Mouse (Mus musculus) midbrain, postnatal 0 days (tissue): ENCODE data around the gene Mmadhc. TPM values are rescaled to one million over a fixed set of nuclear protein-coding genes. Genes with fewer than 3 reads are reported as not detected.

Experiments
- ATAC-seq: fragments of 200-750 bp; cut with Nextera tagmentation; 2 replicates; pipeline ENCODE4 v1.8.0; 2017; ENCODE audit warnings: moderate number of reproducible peaks, mild to moderate bottlenecking, moderate TSS enrichment, moderate library complexity; ENCODE audit not compliant: low FRiP score
- DNase-seq: peaks from one replicate; pipeline ENCODE4 v3.0.0-alpha.2; 2015; ENCODE audit warnings: low spot score
- H3K27ac ChIP-seq: fragments of 300-500 bp; sonication (generic); 2 replicates; pipeline ENCODE4 v1.5.1; 2014; ENCODE audit warnings: low read depth, mild to moderate bottlenecking, low read length, mixed read lengths
- H3K27me3 ChIP-seq: fragments of 300-500 bp; sonication (generic); 2 replicates; pipeline ENCODE4 v1.6.1; 2014; ENCODE audit warnings: low read length, control low read depth, mixed read lengths; ENCODE audit not compliant: insufficient read depth
- H3K36me3 ChIP-seq: fragments of 300-500 bp; sonication (generic); 2 replicates; pipeline ENCODE4 v1.6.1; 2014; ENCODE audit warnings: low read length, control low read depth, mixed read lengths; ENCODE audit not compliant: insufficient read depth
- H3K4me1 ChIP-seq: fragments of 300-500 bp; sonication (generic); 2 replicates; pipeline ENCODE4 v1.6.1; 2014; ENCODE audit warnings: mild to moderate bottlenecking, control low read depth, antibody characterized with exemption, low read length, mixed read lengths; ENCODE audit not compliant: insufficient read depth
- H3K4me2 ChIP-seq: fragments of 300-500 bp; sonication (generic); 2 replicates; pipeline ENCODE4 v1.6.1; 2014; ENCODE audit warnings: low read depth, mild to moderate bottlenecking, low read length, mixed read lengths; ENCODE audit not compliant: poor library complexity, severe bottlenecking
- H3K4me3 ChIP-seq: fragments of 300-500 bp; sonication (generic); 2 replicates; pipeline ENCODE4 v1.5.1; 2014; ENCODE audit warnings: low read depth, mild to moderate bottlenecking, low read length, moderate library complexity
- H3K9ac ChIP-seq: fragments of 300-500 bp; sonication (generic); replicated peaks from 2 replicates; pipeline ENCODE4 v1.6.1; 2014; ENCODE audit warnings: mild to moderate bottlenecking, low read length, moderate library complexity, mixed read lengths; ENCODE audit not compliant: poor library complexity, severe bottlenecking
- H3K9me3 ChIP-seq: fragments of 300-500 bp; sonication (generic); 2 replicates; pipeline ENCODE4 v1.6.1; 2016; ENCODE audit warnings: low read length, control low read depth
- CTCF ChIP-seq: IDR thresholded peaks from 2 replicates; pipeline ENCODE4 v1.5.1; 2016; ENCODE audit warnings: antibody characterized with exemption, mild to moderate bottlenecking
- WGBS: fragments of 180-500 bp; shearing (Covaris S2); extraction: QIAGEN DNeasy Blood & Tissue Kit; methylation state at CpG from one replicate; pipeline ENCODE4 v1.1.7; 2014; 5-methylcytosine and 5-hydroxymethylcytosine counted together
- polyA plus RNA-seq: library from polyadenylated mRNA; unstranded; fragments of >200 nt; fragmentation: Nextera tagmentation; extraction: Ambion mirVana; gene quantifications from 2 replicates; pipeline ENCODE4 v1.2.1, GENCODE M21; 2015
- total RNA-seq: library from RNA; depleted of rRNA; stranded (reverse); fragments of >200 nt; gene quantifications from 2 replicates; pipeline ENCODE4 v1.2.3, GENCODE M21; 2014; rRNA removed

Gene Mmadhc
- 56.8 and 58.0 TPM in 2 replicates for total RNA-seq
- 126 and 130 TPM in 2 replicates for polyA plus RNA-seq

DNA sequence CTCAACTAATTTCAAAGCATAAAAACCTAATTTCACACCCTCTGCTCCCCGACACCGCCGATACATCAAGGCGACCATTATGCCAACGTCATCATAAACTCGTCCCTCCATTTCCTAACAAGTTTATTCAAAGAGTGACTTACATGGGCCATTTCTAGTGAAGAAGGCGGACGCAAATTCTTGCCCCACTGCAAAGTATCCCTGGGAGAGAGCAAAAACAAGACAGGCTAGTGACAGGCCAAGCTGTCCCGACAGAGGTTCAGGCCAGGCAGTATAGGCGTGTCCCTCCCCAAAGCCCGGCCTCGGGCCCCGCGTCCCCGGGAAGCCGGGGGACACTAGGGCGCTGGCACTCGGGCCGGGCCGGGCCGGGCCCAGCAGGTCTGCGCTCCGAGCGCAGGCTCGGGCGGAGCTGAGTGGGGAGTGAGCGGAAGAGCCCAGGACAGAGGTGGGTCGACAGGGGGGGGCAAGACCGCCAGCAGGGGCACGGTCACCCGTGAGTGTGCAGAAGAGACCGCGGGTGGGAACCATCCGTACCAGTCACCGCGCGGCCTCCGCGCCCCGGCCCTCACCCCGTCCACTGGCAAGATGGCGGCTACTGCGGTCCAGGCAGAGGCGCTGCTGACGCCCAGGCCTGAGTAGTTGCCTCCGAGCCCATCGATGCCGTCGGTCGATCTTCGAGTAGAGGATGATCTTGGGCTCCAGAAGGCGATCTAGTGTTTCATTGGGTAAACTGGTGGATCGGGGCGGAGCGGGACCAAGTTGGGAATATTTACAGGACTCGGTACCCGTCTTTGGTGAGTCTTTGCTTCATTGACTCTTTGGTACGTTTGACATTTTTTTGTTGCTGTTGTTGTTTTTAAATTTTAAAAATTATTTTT lies at the start of gene Mmadhc:
Mmadhc (minus strand) TSS at position 693 of the 878 bp plus-strand sequence.
- Histone ChIP-seq H3K27me3 (no peaks in the 10 kb centered on the region), H3K9me3 (no peaks in the 10 kb centered on the region), H3K36me3 (peaks cover under 1% of the 10 kb centered on the region; the same call in 1 of the 2 replicates), H3K4me2 (peak within 1 kb of the TSS; percentile 80), H3K27ac (peak within 1 kb of the TSS; percentile 82), H3K9ac (peak within 1 kb of the TSS; percentile 77), H3K4me1 (peaks cover 5% of the 10 kb centered on the region), H3K4me3 (peak within 1 kb of the TSS; percentile 72)
- DNase-seq (peak; percentile 98), ATAC-seq (peak; percentile 97)
- TF ChIP-seq CTCF = no peak
- WGBS = under 1% methylated on average over 56 of the region's 58 CpGs

DNA sequence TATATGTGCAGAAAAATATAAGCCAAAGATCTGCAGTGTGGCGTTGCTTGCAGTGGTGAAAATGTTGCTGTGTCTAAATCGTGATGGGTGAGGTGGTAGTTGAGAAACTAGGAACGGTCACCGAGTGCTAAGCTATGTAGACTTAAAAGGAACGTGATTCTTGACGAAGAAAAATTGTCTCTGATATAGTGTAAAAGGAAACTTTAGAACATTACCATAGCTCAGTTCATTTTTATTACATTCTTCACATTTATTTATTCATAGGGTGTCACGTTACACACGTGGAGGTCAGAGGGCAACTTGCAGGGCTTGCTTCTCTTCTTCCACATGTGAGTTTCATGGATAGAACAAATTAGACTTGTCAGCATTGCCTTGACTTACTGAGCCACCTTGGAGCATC lies 47.0 kb upstream of the Mmadhc start:
- ATAC-seq = no peak
- no peak for DNase-seq
- 91% methylated on average over 8 of the region's 8 CpGs for WGBS
- H3K36me3 ChIP-seq = no peaks in the 10 kb centered on the region
- no peak overlapping the region for H3K4me3 ChIP-seq
- no peak overlapping the region for H3K9ac ChIP-seq
- no peak for TF ChIP-seq CTCF
- H3K4me1 ChIP-seq = no peaks in the 10 kb centered on the region
- H3K27ac ChIP-seq = no peak overlapping the region
- no peaks in the 10 kb centered on the region for H3K9me3 ChIP-seq
- no peak overlapping the region for H3K4me2 ChIP-seq
- no peaks in the 10 kb centered on the region for H3K27me3 ChIP-seq

DNA sequence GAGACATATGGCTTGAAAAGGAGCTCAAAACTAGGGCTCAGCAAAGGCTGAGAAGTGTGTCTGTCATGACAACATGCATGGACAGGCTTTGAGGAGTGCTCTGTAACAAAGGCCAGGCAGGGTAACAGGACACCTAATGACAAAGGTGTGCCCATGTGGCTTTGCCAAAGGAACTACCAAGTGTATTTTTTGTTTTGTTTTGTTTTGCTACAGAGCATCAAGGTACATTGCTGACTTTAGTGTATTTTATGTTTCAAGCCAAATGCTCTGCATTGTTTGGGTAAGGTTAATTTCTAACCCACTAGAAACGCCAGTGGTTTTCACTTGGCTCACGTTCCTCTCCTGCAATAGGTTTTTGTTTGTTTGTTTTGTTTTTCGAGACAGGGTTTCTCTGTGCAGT lies 42.5 kb upstream of the Mmadhc start:
- no peak overlapping the region for H3K4me2 ChIP-seq
- DNase-seq (no peak), ATAC-seq (no peak)
- 78% methylated on average over 3 of the region's 3 CpGs for WGBS
- H3K9ac ChIP-seq = no peak overlapping the region
- no peak for TF ChIP-seq CTCF
- H3K27ac ChIP-seq = no peak overlapping the region
- H3K27me3 ChIP-seq = no peaks in the 10 kb centered on the region
- no peaks in the 10 kb centered on the region for H3K4me1 ChIP-seq
- H3K4me3 ChIP-seq = no peak overlapping the region
- no peaks in the 10 kb centered on the region for H3K36me3 ChIP-seq
- H3K9me3 ChIP-seq = no peaks in the 10 kb centered on the region

DNA sequence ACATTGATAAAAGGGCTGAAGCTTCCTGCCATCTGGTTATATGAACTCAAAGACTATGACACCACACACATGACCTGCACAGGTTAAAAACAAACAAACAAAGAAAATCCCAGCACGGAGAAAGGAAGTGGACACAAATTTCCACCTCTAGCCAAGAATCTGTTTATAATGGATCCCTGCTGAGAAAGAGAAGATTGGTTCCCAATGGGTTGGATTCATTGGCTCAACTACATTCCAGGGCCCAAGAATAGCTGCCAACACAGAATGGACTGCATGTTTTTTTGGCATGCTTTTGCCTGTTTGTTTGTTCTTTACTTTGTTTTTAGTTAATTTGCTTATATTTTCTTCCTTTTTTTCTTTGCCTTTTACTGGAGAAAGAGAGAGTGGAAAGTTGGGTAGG lies 41.0 kb upstream of the Mmadhc start:
- 56% methylated on average over 1 of the region's 1 CpGs for WGBS
- ATAC-seq = no peak
- Histone ChIP-seq H3K9ac (no peak overlapping the region), H3K27me3 (no peaks in the 10 kb centered on the region), H3K4me1 (no peaks in the 10 kb centered on the region), H3K9me3 (no peaks in the 10 kb centered on the region), H3K36me3 (no peaks in the 10 kb centered on the region), H3K4me2 (no peak overlapping the region), H3K27ac (no peak overlapping the region), H3K4me3 (no peak overlapping the region)
- no peak for TF ChIP-seq CTCF
- no peak for DNase-seq

DNA sequence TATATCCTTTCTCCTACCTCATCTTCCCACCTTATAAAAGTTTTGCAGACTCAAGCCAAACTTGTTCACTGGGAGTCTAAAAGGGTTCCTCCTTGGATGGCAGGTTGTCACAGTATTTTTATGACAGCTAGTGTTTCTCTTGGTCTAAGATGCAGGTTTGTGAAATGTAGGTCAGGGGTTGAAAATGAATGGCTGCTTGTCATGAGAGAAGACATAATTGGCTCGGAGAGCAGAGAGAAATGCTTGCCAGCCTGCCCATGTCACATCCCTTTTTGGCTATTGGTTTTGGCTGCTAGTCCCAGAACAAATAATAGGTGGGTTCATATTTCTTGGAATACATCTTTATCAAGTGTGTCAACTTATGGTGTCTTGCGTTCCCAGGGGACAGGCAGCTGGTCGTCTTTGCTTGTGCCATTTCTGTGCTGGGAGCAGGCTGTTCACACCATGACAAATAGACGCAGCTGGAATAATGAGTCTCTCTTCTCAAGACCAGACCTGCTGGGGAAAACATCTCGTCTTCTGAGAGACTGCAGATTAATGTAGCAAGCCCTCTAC lies 35.2 kb upstream of the Mmadhc start:
- Histone ChIP-seq H3K9me3 (no peaks in the 10 kb centered on the region), H3K27ac (no peak overlapping the region), H3K9ac (no peak overlapping the region), H3K4me3 (no peak overlapping the region), H3K36me3 (no peaks in the 10 kb centered on the region), H3K4me2 (no peak overlapping the region), H3K4me1 (no peaks in the 10 kb centered on the region), H3K27me3 (no peaks in the 10 kb centered on the region)
- no peak for ATAC-seq
- TF ChIP-seq CTCF = no peak
- WGBS = 45% methylated on average over 5 of the region's 5 CpGs
- DNase-seq = peak; percentile 33

DNA sequence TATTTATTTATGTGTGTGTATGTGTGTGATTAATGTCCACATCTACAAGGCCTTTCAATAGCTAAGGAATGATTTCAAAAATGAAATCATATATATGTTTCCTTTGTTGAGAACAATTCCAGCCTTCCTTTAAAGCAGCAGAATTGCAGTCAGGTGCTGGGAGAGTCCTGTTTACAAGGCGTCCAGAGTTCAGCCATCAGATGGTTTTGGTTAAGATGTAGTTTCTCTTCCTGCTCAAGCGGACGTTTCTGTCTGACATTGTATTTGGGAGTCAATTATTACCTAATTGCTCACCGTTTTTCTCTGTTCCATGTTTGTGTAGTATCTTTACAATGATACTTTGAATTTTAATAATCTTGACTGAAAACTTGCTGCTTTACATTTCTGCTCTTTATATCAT lies 31.6 kb upstream of the Mmadhc start:
- Histone ChIP-seq H3K4me3 (no peak overlapping the region), H3K9me3 (no peaks in the 10 kb centered on the region), H3K4me1 (no peaks in the 10 kb centered on the region), H3K9ac (no peak overlapping the region), H3K4me2 (no peak overlapping the region), H3K27ac (no peak overlapping the region), H3K27me3 (no peaks in the 10 kb centered on the region), H3K36me3 (no peaks in the 10 kb centered on the region)
- no peak for TF ChIP-seq CTCF
- DNase-seq (no peak), ATAC-seq (no peak)
- WGBS = 87% methylated on average over 4 of the region's 4 CpGs
